Mouse (Mus musculus) frontal cortex, adult (tissue): ENCODE data around the gene Naa16.

ENCODE experiments used
- ATAC-seq: cut with Nextera tagmentation; 2 replicates; pipeline ENCODE4 v1.9.2; 2017; ENCODE audit warnings: mild to moderate bottlenecking, moderate library complexity, mixed read lengths; ENCODE audit not compliant: low TSS enrichment

The Naa16 gene

GRCm38 (mm10) chr14:79275870-79276395, 114.6 kb downstream of the Naa16 start:
- ATAC-seq, result no peak

GRCm38 (mm10) chr14:79275441-79275840, 115.1 kb downstream of the Naa16 start:
- ATAC-seq, result no peak
